Mouse (Mus musculus) yolk sac, embryonic 10.5 days (tissue): ENCODE results near the gene Ccna1.

Experiments used
- DNase-seq: peaks from one replicate; pipeline ENCODE4 v3.0.0-alpha.2; 2017; ENCODE audit warnings: low spot score

Gene Ccna1

DNA sequence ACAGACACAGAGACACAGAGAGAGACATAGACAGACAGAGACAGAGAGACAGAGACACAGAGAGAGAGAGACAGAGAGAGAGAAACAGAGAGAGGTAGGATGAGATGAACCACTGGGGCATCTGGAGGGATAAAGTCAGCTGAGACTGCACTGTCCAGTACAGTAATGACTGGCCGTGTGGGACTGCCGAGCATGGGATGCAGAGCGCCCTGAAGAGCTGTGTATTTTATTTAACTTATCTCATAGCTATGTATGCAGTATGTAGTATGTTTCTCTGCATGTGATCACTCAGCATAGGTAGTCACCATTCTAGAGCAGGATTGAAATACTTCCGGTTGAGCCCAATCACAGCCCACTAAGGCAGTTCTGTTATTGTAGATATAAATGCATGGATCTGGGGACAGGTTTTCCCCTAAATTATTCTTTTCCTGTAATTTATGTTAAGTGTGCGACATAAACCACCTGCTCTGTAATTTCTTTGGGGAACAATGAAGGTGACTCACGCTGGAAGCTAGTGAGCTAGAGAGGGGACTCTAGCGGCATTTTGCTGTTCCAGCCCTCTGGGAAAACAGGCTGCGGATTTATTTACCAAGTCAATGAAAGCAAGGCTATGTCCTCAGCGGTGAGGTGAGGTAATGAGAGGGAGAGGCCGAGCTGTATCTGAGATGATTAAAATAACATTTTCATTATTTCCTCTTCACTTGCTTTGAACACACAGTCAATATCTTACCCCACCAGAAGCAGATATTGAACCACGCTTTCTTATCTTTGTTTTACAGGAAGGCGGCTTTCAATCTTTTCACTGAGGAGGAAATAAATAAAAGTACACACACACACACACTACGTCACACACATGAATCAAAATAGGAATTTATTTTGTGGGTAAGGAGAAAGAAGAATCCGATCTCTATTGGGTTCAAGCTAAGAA lies 10.7 kb upstream of the Ccna1 start:
- DNase-seq: no peak

DNA sequence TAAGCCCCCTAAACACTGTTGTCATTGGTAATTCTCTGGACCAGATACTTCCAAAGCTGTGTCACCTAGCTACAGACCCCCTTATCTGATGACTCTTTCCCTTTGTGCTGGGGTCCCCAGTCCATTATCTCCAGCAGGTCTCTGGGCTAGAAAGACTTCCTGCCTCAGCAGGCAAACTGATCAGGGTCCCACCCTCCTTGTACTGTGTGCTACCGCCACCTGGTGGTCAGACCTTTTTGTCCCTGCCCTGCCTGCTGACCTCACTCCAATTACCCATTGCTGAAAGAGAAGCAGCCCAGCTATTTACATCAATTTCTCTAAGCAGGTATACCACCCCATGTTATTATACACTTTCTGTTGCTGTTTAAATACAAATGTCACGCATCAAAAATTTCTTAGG lies 9.1 kb upstream of the Ccna1 start:
- peak; percentile 42 for DNase-seq

DNA sequence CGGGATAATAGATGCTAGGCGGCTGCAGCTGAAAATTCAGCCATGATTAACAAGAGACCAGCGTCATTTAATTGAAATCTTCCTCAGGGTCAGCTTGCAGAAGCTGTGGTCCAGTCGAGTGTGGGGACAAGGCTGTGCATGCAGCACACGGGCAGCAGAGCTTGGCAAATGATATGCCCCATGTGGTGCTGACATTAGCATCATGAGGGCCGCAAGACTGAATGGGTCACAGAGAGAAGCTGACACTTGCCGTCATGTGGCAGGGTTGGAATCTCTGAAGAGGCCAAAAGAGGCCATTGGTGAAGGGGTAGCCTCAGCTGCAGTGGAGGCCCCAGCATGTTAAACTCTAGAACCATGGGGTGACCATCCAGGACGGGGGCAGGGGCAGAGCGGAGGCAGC lies 7.4 kb upstream of the Ccna1 start:
- DNase-seq: no peak

DNA sequence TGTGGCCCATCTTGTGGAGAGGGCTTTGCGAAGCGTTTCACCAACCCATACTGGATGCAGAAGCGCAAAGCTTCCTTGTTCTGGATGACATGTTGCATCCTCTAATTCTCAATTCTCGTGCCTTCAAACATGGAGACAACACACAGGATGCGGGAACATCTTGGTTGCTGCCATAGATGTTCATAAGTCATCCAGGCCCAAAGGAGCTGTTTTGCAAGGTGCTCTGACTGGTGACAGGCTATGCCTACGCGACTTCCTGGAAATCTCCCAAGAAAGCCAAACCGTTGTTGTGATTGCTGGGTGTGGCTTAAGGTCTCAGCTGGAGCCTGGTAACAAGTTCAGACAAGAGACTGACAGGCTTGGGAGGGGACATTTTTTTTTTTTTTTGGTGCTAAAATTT lies 1.1 kb upstream of the Ccna1 start:
- DNase-seq: no peak

DNA sequence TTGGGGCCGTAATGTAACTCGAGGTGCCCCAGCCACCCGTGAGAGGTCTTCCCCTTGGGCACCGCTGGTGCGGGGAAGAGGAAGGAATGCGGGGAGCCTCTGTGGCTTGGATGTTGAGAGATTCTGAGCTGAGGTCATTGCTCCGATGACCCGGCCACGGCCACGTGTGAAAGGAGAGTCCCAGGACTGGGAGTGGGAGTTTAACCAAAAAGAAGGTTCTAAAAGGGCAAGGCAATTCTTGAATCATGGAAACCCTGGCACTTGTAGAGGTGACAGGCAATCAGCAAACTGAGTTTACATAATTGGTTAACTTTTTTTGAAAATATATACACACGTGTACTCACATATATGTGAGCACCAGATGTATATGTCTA lies 433 bp upstream of the Ccna1 start:
- no peak for DNase-seq

DNA sequence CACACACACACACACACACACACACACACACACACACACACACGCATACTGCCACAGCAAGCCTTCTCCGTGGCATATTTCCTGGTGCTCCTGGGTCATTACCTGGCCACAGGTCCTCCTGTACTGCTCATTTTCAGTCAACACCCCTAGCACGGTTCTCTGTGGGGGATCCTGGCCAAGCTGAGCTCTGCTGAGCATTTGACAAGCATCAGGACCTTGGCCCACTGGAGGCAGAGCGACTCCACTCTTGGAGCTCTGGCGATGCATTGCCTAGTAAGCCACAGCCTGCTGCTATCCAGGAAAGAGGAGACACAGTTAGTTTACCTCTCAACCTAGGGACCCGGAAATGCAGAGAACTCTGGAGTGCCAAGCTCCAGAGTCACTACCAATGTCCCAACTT lies 1.1 kb downstream of the Ccna1 start:
- DNase-seq: no peak

DNA sequence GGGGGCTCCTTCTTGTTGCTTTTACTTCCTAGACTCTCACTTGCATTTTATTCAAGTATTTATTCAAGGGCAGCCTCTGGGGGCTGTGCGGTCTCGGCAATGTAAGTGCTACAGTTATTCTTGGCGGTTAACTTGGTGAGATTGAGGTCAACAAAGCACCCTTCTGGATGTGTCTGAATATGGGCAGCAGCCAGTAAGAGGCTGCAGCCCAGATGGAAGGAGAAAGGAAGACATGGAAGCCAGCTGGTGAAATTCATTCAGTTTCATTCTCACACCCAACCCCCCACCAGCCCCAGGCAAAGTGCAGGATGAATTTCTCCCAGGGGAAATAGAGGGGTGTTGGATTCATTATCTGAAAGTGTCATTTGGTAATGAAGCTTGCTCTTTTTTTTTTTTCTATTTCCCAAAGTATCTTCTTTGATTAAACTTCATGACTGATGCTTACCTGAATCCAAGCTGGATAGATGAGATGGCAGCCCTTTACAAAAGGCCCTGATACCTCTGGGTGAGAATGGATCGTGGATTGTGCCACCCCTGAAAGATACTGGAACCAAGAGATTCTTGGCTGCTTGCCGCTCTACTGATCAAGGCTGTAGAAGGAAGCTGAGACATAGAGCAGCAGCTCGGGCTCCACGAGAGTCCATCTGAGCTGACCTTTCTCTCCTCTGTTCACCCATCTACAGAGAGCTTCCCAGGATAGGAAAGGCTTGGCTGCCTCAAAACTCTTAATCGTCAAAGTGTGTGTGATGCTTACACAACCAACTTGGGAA lies 10.5 kb downstream of the Ccna1 start:
- DNase-seq: no peak

DNA sequence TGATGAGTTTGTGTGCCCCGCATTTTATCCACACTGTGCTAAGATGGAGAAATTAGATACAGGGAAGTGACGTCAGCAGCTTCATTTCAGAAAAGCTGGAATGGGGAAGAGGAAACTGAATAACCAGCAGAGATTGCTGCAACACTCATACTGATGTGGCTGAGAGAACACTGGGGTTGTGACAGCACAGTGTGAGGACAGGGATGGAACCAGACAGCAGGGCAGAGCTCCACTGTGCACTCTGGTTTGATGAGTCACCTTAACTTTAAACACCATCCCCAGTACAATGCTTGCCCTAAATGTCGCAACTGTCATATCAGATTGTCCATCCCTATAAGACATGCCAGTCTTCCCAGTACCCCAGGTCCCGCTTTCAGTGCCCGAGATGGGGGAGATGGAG lies 17.7 kb downstream of the Ccna1 start:
- no peak for DNase-seq

DNA sequence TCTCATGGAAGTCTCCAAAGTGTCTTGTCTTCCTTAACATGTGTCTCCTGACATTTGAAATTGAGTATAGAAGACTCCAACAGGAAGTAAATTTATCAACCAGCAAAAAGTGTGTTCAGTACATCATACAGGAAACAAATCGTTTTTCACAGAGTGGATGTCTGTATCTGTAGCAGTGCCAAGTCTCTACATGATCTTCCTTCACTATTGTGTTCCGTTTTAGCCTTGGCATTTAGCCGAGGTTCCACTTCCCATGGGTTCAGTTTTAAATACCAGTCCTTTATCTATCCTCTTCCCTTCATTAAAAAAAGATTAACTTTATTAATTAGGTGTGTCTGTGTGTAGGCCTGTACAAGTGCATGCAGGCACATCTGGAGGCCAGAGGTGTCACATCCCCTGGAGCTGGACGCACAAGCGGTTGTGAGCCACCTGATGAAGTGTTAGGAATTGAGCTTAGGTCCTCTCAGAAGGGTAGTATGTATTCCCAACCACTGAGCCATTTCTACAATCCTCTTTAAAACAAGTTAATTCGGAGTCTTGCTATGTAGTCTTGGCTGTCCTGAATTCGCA lies 27.9 kb downstream of the Ccna1 start:
- DNase-seq: no peak

DNA sequence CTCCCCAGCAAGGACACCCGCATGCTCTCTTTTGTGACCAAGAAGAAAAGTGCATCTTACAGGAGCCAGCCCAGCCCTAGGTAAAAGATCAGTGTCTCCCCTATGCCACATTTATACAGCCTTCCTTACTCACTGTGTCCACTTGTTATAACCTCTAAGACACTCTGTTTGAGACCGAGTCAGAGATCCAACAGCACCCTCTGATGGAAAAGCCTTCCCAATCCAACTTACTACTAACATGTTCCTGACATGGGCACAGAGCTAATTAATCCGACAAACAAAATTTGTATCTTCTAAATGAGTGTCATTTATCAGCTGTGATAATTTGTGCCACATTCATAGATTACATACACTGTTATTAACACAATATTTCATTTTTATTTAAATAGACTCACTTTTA lies 29.8 kb downstream of the Ccna1 start:
- DNase-seq: no peak

DNA sequence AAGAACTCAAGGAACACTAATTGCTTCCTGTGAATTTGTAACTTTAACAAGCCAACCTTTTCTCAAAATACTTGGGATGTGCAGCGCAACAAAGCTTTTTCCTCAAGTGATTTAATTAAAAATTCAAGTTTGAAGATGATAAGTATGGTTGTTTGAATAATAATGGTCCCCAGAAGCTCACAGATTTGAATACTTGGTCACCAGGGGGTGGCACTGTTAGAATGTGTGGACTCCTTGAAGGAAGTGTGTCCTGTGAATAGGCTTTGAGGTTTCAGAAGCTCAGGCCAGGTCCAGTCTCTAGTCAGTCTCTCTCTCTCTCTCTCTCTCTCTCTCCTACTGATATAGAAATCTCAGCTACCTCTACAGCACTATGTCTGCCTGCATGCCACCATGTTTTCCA lies 32.0 kb downstream of the Ccna1 start:
- DNase-seq: no peak

DNA sequence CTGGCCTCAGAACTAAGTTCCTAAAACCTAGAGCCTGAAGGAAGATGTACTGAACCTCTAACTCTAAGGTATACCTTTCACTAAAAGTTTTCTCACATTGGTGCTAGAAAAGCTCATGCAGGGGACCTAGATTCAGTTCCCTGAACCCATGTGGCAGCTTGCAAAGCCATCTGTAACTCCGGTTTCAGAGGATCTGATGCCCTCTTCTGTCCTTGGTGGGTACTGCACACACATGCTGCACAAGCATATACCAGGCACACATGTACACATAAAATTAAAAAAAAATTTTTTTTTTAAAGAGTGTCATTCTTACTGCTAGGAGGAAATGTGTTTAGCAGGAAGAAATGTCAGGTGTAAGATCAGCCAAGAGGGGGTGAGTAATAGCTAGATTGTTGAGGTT lies 33.1 kb downstream of the Ccna1 start:
- DNase-seq: no peak

DNA sequence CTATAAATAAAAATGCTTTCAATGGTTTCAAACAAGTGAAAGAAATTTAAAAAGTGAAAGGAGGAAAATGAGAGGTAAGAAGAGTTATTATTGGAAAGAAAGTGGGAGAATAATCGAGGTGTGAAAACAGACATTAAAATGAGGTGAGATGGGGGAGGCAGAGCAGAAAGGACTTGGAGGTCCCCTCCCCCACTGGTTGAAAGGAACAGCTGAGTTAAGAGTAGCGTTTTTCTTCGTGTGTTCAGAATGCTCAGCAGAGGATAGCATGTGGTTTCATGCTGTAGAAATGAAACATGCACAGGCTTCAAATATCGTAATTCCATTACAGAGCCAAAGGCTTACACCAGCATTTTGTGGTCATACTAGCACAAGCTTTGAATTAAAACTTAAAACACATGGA lies 42.8 kb downstream of the Ccna1 start:
- DNase-seq: no peak

DNA sequence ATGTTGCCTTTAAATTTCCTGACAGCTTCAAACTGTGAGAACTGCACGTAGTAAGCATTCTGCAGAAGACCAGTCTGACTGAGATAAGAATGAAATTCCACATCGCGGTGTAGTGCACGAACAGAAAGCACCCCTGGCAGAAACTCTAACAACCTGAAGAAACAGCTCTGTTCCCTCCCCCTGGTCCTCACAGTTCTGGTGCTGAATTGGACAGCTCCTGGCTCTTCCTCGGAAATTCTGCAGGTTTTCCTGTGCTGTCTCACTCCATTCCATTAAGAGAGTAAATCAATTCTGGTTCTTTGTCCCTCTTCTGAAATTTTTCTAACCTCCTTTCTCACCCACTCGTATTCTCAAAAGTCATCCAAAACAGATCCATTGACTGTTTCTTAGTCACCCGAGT lies 43.6 kb downstream of the Ccna1 start:
- peak; percentile 8 for DNase-seq

DNA sequence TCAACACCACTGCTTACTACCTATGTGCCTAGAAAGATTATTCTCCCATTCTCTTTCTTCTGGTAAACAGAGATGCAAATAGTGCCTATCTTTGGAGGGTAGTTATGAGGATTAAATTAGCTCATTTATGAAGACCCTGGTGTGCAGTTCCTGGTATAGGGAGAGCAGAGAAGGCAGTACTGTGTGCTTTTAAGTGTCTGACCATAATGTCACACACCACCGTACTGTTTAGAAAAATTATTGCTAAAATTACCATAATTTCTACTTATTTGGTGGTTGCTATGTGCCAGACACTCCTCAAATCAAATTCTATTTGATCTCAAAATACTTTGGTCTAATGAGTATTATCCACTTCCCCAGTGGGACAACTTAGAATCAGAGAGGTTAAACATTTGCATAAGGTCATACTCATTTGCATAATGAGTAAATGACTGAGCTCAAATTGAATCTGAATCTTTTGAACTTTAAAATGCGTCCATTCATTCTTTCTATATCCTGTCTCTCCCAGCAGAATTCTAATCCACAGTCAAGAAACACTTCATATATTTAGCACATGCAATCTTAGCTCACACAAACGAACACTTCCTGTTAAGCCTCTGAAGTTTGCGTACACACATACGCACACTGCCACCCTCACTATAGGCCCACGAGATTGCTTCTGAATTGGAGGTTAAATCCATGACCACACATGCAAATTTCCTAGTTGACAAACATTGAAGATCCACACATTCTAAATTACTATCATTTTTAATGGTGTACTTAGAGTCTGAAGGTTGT lies 46.1 kb downstream of the Ccna1 start:
- DNase-seq: no peak

DNA sequence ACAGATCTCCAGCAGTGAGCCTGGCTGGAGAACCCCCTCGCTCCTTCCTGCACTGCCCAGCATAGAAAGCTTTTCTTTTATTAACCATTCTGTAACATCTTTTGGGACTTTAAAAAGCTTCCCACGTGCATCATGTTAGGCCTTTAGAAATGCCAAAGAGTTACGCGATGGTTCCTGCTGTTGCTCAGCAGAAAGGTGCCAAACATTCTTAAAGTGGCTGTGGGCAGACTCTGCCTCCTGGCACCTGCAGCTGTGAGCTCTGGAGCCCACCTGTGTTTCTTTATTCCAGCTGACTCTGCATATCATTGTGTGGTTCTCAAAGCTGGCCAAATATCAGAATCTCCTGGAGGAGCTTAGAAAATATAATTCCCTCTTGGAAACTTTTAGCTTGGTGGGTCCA lies 51.3 kb downstream of the Ccna1 start:
- DNase-seq: no peak

DNA sequence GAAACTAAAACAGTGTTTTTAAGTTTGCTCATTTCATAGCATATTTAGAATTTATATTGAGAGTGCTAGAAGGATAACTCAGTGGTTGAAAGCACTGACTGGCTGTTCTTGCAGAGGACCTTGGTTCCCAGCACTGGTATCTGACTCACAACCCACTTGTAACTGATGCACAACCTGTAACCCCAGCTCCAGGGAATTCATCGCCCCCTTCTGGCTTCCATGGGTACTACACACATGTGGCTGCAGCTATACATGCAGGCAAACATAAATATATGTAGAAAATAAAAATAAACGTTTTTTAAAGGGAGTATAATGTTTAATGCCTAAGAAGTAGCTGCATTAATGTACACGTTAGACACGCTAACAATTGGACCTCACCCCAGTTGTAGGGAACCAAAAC lies 53.6 kb downstream of the Ccna1 start:
- DNase-seq: no peak
